Mouse (Mus musculus): ENCODE measurements around the gene Polg.

The Polg gene

DNA sequence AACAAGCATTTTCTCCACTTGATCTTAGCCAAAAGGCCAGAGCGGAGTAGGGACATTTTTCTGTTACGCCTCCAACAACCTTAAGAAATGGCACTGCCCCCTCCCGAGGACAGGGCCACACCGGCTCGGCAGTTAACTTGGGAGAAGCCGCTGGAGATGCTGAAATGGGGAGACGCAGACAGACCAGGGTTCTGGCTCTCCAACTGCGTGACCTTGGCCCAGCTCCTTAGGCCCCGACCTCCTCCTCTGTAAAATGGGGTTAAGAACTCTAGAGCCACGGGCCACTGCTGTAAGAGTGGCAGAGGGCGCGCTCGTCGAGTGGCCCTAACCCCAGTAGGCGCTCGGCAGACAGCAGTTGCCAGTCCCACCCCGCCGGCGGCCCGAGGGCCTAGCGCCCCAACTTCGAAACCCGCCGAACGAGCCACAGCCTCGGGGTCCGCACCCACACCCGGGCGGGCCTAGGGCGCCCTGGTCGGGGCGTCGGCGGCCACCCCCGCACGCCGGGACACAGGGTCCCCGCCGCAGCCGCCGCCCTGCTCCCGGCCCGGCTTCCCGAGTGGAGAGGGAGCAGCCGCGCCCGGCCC lies 609 bp downstream of the Polg start:
- DNase-seq (ENCODE audit: low spot score in 2 of 2): peak; percentile 35 to 57

DNA sequence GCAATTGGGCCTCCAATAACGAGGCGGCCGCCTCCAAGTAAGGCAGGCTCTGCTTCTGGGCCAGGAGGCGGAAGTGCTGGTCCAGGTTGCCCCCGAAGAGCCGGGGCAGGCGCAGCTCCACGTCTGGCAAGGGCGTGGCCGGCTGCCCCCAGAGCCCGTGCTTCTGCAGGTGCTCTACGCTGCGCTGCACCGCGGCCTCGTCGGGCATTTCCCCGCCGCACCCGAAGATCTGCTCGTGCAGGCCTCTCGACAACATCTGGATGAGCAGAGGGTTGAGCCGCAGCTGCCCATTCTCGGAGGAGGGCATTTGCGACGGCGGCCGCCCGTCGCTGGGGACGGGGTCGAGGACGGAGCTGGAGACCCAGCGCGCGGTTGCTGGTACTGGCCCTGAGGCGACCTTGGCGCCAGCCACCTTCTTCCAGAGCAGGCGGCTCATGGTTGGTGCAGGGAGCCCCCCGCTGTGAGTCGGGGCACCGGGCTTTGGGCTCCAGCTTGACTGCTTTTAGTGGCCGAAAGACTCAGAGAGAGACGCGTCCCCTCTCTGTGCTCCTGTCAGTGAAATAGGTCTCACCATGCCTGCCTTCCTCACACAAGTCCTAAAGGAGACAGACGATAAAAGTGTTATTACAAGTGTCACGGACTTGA lies 1.3 kb downstream of the Polg start:
- DNase-seq (ENCODE audit: low spot score in 2 of 2): no peak

DNA sequence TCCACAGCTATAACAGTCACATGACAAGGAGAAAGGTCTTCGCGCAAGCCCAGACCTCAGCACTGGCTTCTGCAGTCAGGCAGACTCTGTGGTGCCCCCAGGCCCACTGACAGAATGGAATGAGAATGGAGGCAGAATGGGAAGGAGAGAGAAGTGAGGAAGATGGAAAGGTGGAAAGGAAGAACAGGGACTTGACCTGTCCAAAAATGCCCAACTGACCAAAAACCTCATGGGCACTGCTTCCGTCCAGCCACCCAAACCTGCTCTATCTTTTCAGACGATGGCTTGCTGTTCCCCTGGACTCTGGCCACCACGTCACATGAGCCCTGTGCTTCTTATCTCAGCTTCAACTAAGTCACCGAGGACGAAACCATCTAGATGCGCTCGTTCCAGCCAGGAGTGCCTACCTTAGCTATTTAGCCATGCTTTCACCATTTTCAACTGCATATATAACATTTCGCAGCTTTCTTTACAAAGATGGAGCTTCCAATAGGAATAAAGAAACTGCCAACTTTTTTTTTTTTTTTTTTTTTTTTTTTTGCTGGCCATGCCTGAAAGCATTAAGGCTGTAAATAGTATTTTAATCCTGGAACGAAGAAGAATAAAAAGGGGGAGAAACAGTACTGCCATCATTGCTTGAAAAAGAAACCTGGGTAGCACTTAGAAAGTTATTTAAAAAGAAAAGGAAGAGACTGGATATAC lies 2.6 kb downstream of the Polg start:
- DNase-seq (ENCODE audit: low spot score in 2 of 2): no peak

DNA sequence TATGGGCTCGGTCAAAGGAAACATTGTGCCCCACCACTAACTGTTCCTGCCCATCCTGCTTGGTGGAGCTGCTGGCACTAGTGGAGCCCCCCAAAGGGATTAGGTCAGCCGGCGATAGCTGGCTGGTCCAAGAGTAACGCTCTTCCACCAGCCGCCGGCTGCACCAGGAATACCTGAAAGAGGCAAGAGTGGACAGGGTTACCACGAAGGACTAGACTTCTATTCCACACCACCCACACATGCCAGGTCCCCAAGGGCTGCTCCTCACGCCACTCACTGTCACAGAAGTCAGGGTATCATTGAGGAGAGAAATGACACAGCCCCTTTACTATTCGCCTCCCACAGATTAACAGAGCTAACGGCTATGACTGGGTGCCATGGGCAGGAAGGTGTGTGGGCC lies 4.4 kb downstream of the Polg start:
- DNase-seq (ENCODE audit: low spot score in 2 of 2): no peak

DNA sequence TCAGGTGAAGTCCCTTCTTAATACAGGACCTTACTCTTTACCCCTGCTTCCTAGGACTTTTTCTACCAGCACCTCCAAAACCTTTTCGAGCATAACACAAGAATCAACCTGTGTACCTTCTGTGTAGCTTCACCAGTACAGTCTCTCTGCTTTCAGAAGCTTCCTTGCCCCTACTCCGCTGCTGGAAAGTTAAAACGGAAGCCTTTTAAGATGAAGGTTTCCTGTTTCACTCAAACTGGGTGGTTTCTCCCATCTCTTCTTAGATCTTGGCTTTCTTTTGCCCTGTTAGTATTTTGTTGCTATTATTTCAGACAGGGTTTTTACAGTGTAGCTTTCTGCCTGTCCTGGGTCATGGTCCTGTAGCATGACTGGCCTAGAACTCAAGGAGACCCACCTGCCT lies 18.7 kb downstream of the Polg start:
- no peak for DNase-seq (ENCODE audit: low spot score in 2 of 2)

- no peak for DNase-seq (ENCODE audit: low spot score in 2 of 2)
Observed at GRCm38 (mm10) chr7:79447048-79447447, 19.1 kb downstream of the Polg start.

DNA sequence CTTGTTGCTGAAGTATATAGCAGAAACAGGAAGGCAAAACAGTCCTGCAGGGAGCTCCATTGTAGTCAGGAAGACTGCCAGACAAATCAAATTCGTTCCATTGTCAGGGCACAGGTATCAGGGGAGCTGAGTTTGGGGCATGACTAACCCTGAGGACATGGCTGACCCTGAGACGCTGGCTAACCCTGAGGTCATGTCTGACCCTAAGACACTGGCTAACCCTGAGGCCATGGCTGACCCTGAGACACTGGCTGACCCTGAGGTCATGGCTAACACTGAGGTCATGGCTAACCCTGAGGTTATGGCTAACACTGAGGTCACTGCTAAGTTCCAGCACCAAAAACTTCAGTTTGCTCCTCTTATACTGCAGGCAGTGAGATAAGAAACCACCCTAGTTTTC lies 26.1 kb downstream of the Polg start:
- DNase-seq (ENCODE audit: low spot score in 2 of 2): no peak

DNA sequence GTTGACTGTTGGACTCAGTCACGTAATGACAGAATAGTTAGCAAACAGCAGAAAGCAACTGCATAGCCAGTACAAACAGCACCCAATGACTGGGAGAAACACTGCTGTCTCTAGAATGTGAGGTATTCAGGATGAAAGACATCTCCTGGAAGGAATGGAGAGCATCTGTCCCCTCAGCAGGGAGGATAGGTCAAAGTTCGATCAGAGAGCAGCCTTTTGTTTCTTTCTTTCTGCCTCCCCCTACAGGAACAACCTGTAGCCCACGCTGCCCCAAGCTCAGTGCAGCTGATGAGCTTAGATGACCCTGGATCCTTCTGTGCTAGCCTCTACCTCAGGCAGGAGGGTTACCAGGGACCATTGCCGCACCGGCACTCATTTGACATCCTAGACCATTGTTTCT lies 37.9 kb downstream of the Polg start:
- no peak for DNase-seq (ENCODE audit: low spot score in 2 of 2)

DNA sequence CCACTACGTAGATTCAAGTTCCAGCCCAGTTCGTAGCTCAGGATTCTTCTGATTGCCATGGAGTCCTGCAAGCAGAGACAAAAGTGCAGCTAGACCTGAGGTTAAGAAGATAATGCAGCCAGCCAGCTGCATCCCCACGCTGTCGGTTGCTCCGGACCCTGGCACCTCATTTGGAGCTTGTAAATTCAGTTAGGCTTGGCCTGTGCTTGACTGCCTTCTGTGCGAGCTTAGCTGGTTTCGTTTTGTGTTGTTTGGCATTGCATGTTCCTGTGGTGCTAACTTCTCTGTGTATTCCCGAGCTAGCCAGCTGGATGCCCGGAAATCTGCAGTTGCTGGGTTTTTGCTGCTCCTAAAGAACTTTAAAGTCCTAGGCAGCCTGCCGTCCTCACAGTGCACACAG lies 40.4 kb downstream of the Polg start:
- no peak for DNase-seq (ENCODE audit: low spot score in 2 of 2)

- no peak for DNase-seq (ENCODE audit: low spot score in 2 of 2)
Observed at GRCm38 (mm10) chr7:79422876-79423275, 43.3 kb downstream of the Polg start.

DNA sequence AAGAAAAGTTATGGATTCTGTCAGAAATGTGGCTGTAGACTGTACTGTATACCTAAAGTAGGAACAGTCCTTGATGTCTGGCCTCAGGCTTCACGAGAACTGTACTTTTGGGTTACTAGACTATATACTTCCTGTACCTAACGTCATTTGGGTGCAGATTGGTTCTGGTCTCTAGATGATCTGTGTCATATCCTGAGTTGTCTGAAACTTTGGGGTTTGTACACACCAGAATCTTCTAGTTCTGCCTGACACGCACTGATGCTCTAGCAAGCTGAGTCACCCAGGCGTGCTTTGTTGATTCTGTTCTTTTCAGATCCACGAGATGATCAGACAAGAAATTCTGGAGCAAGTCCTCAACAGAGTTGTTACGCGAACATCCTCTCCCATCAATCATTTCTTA lies 46.2 kb downstream of the Polg start:
- no peak for DNase-seq (ENCODE audit: low spot score in 2 of 2)

- no peak for DNase-seq (ENCODE audit: low spot score in 2 of 2)
Observed at GRCm38 (mm10) chr7:79414449-79415375, 51.5 kb downstream of the Polg start.

- DNase-seq (ENCODE audit: low spot score in 2 of 2): no peak
Observed at GRCm38 (mm10) chr7:79400296-79400695, 65.9 kb downstream of the Polg start.

- DNase-seq (ENCODE audit: low spot score in 2 of 2): no peak
Observed at GRCm38 (mm10) chr7:79398971-79399370, 67.2 kb downstream of the Polg start.

DNA sequence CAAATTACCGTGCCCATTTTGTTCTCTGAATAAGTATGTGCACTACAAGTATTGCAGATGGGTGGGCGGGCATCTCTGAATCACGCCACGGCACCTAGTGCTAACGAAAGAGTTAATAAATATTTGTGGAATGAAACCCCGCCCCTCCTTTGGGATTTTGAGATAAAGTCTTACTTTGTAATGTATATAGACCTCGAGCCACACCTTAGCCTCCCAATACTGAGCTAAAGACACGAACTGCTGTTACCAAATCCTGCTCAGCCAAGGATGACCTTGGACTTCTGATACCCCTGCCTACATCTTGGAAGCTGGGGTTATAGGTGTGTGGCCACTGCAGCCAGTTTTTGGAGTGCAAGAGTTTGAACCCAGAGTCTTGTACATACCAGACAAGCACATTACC lies 67.7 kb downstream of the Polg start:
- DNase-seq (ENCODE audit: low spot score in 2 of 2): no peak

DNA sequence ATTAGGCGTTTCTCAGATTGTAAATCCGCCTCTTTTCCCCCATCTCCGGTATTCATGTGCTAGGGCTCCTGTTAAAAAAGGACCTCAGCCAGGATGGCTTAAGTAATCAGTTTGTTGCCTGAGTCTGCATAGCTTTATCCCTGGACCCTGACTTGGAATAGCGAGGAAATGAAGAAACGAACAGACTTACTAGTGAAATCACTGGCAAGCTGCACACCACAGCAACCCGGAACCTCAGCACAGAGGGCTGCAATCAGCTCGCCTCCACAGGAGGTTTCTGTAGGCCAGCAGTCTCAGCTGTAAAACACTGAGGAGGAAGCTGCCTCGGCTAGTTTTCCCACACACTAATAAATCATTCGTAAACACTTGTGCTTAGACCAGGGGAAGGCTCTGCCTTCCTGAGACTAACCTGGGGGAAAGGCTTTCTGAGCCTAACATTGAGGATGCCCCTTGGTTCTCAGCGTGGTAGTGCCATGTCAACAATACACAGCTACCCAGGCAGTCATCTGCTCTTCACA lies 68.7 kb downstream of the Polg start:
- no peak for DNase-seq (ENCODE audit: low spot score in 2 of 2)
